Mouse (Mus musculus) cerebellum, postnatal 4 days (tissue): ENCODE measurements around the gene Renbp.
A peak's percentile ranks its signal among the peaks of the same experiment; 100 is the strongest.

ENCODE experiments used
- DNase-seq, 2 experiments: peaks; one replicate each; pipeline ENCODE4 v3.0.0; 2022; ENCODE audit warnings: low spot score in 2 of 2, mixed read lengths in 1 of 2

Gene Renbp

DNA sequence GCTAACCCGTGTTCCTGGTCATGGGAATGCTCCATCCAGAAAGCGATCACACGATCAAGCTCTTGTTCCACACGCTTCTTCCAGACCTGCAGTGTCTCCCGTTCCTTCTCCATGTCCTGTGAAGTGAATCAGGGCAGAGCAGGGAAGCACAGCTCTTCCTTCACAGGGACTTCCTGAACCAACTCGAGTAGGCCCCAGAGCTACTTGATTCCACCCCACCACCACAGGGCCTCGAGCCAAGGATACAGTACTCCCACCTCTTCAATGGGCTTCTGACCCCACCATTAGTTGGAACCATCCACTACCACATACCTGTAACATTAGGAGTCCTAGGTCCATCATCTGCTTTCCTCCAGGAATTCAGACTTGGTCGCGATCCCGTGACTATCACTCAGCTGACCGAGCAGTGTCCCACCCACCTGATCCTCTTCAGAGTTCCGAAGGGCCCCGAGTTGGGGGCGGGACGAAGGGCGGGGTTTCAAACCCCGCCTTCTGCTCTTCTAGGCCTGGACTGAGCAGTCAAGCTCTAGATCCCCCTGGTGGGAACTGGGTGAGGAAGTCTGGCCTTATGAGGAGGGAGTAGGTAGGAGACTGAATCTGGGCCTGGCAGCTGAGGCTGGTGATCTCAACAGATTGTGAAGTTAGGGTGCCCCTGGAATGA, at the start of gene Renbp:
Gene Renbp (minus strand): TSS at position 449 of the 661 bp plus-strand sequence.
- DNase-seq, result no peak

DNA sequence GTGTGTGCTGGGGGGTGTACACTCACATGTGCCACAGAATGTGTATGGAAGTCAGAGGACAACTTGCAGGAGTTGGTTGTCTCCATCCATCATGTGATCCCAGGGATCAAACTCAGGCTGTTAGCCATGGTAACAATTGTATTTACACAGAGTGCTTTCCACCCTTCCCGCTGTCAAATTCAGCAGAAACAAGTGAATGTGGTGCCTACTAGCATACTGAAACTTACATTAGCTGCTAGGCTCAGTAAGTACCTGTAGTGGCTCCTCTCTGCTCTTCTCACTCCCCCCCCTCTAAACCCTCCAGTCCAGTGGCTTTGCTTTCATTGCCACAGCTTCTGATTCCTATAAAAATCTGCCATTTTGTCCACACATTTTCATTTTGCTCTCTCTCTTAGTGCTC, 47.1 kb upstream of the Renbp start:
- no peak for DNase-seq

DNA sequence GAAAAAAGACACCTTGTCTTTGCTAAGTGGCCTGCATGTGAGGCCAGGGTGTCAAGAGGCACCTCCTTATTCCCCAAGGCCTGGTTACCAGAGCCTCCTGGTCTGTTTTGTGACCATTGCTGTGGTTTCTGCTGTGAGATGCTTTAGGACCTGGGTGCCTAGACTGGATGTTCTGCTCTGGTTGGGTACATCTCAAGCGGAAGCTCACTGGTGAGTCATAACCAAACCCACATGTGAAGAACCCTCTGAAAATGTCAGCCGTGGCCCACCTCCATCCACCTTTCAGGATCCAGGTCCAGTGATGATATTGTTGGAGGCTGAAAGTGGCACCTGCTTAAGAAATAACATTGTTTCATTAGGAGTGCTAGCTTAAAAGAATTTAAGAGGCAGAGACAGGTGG, 45.6 kb upstream of the Renbp start:
- no peak for DNase-seq

DNA sequence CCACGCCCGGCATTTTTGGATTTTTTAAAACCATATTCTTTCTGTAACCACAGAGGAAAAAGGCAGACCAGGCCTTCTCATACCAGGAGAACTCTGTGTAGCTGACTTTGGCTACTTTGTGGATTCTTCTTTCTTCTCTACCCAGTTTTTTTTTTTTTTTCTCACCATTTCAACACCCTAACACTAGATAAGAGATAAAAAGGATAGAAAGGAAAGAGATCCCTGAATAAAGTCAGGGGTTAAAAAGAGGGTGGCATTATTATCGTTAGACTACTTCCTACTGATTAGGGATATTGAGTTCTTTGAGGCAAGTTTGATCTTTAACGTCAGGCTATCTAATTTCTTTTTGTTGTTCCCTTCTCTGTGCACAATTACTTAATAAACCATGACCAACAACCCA, 42.1 kb upstream of the Renbp start:
- DNase-seq, result no peak

DNA sequence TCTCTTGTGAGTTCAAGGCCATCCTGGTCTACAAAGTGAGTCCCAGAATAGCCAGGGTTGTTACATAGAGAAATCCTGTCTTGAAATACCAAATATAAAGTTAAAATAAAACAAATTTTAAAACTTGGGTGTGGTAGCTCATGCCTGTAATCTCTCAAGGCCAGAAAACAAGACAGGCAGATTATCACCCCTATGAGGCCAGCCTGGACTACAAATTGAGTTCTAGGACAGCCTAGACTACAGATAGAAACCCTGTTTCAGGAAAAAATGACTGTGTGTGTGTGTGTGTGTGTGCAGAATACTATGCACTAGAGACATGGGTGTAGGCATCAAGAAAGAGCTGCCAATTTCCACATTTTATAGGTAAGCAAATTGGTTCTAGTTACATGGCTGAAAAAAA, 40.1 kb upstream of the Renbp start:
- no peak for DNase-seq

DNA sequence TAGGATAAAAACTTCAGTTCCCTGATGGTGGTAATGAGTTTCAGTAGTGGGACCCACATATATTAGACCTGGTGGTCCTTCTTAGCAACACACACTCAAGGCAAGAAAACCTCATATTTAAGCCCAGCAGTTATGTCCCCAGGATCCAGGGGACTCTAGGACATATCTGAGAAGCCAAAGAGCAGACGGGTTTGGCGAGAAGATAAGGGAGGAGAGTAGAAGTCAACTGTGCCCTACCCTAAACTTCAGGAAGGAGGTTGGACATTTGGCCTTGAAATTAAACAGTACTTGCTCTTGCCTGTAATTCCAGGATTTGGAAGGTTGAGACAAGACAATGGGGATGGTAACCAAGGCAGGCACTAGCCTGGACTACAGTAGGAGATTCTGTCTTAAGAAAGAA, 39.1 kb upstream of the Renbp start:
- no peak for DNase-seq

DNA sequence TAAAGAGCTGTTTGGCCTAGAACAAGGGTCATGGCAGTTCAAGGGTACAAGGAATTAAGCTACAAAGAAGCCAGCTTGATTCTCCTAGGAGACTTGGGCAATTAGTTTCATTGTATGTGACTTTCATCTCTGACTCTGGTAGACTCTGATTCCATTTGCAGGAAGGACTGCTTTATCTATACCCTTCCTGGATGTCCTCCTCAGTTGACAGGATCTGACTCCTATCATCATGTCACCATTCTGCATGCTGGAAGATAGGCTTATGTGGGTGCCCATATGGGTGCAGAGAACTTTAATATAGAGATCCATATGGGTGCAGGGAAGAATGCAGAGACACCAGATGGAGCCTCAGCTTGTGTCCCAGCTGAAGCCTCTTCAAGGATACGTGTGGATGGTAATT, 38.5 kb upstream of the Renbp start:
- no peak for DNase-seq

DNA sequence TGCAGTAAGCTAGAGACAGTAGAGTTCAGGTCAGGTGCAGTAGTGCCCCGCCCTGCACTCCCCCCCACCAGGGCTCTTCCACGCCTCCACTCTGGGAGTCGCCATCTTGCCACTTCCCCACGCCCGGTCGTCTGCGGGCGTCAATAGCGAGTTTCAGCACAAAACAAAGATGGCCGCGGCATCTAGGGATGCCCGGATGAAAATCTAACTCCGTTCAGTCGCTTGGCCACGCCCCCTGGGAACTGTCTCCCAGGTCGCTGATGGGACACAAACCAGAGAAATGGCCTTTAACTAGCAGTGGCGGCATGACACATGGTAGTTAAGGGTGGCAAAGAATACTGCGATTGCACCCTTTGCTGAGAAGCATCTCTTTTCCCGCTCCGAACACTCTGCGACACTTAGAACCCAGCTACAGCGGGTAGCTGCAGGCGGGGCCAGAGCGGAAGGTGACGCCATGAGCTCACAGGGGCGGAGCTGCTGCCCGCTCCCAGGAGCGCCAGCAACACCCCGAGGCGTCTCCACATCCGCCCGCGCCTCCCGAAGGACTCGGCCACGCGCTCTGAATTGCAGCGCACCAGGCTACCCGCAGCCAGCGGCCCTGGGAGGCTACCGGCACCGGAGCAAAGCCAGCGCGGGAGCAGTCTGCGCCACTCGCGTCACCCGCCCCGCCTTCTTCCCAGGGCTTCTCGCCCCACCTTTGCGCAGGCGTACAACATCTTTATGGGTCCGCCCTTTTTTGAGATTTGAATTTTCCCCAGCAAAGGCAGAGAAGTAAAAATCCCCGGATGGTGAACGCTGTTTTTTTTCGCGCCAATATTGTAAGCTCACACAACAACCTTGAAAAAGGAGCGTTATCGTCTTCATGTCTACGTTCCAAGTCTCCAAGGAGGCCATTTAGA, 36.8 kb upstream of the Renbp start:
- peak; percentile 63 to 77 for DNase-seq

DNA sequence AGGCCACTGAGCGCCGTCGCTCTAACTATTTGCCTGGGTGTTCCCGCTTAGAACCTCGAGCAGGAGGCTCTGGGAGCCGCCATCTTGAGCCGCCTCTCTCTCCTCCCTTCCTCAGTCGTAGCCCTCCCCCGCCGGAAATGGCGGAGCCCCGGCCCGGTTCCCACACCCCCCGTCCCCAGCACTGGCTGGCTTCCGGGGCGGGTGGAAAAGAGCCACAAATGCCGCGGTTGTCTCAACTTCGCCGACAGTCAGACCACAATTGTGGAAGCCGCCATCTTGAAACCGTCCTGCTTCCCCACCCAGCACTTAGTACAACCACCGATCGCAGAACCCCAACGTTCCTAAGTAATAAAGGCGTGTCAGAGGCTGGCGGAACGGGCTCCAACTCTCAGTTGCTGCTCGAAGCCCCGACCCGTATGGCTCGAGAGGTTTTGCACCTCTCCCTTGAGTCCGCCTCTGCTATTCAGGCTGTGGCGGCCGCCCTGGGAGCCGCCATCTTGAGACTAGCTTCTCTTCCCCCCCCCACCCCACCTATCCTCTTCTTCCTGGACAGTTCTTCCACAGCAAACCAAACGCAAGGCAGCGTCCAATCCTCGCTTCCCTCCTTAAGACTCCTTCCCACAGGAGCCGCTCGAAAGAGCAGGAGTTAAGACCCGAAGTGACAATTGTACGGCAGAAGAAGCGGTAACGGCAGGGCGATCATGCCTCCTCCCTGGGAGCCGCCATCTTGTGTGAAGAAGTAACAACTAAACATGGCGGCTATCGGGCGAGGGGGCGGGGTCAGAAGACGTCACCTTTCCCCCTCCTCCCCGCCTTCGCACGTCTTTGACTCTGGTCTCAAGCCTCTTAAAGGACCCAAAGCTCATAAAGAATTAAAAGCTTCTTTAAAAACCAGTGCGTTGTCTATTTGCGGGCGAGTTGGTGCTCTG, 35.9 kb upstream of the Renbp start, which contains the start of gene Hcfc1:
Gene Hcfc1 (minus strand): TSS at position 110 of the 929 bp plus-strand sequence.
- DNase-seq, result peak; percentile 65 to 80

DNA sequence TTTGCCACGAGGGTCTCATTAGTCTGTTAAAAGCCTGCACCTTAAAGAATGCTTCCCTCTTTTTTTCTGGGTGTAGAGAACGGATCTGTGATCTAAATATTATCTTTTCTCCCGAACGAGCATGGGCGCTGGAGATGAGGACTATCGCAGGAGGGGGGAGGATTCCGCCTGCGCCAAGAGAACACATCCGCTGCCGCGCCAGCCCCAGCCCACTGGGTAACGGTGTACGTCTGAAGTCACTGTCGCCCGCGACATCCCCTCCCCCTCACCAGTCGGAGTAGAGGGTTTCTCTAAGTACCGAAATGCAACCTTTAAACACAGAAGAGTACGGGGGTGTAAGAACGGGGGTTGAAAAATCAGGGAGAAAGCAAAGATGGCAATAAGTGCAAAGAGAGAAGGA, 34.7 kb upstream of the Renbp start:
- DNase-seq, result peak in 1 of 2 experiments; percentile 32

DNA sequence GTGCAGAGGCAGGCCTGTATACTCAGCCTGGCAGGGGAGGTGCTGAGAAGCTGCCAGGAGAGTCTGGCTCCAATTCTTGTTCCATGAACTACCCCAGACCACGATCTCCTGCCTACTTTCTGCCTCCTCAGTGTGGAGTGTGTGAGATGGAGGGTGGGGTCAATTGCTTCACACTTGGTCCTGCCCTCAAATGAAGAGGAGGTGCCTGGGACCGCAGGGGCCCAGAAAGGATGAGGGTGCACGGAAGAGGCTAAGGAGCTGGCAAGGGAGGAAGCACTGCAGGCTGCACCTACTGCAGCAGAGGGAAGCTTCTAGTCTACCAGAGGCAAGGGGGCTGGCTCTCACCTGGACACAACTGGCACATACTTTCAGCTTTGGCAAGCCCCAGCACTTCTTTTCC, 33.7 kb upstream of the Renbp start:
- DNase-seq, result no peak

DNA sequence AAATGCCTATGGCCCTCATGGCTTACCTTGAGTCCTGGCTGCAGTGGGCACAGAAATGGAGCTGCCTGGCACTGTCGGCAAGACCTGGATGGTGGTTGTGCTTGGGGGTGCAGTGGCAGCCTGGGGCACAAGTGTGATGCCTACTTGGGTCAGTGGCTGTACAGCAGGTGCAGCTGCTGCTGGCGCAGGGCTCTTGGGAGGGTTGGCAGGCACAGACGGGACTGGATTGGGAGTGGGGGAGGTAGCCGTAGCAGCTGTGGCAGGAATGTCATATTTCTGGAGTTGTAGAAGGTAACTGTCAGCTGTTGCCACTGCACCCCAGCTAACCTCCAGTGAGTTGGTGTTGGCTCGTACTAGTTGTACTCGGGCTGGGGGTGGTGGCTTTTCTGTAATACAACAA, 24.3 kb upstream of the Renbp start:
- no peak for DNase-seq

DNA sequence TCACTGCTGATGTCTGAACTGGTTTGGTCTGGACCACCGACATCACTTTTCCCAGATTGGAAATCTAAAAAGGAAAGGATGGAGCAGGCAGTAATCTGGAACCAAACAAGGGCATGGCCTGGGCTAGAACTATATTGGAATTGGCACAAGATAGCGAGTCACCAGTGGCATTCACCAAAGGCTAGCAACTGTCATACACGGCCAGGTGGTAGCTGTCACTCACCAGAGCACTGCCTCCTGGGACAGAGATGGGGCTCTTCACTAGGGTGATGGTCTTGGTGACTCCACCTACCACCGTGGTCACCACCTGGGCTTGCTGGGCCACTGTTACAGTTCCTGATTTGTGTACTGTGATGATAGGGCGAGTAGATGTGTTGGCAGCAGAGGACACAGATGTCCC, 22.0 kb upstream of the Renbp start:
- DNase-seq, result no peak

DNA sequence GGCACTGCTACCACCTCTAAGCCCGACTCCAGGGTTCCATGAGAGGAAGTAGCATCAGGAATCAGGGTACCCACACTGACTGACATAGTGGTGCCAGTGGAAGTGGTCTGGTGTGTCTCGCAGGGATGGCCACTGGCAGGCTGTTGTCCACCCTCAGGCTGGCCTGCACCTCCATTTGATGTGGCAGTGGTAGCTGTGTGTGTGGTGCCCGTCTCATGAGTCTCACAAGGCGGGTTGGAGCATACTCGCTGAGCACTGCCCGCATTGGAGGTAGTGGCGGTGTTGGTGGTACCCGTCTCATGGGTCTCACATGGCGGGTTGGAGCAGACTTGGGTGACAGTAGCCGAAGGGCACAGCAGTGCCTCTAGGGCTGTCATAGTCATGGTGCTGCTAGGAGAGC, 18.7 kb upstream of the Renbp start:
- DNase-seq, result no peak

DNA sequence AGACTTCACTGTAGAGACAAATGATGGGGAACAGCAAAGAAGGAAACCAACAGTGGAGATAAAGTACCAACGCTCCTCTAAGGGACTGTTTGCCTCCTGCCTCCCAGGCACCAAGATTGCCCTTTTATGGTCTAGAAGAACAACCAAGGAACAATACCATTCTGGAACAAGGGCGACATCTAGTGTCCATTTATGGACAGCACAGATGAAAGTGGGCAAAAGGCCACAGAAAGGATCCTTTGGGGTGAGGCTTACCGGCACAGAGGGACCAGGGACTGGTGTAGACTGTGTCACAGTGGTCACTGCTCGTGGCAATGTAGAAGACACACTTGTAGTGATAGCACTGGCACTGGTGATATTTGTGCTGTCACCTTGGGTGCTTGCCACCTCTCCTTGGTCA, 18.0 kb upstream of the Renbp start:
- peak in 1 of 2 experiments; percentile 56 for DNase-seq

DNA sequence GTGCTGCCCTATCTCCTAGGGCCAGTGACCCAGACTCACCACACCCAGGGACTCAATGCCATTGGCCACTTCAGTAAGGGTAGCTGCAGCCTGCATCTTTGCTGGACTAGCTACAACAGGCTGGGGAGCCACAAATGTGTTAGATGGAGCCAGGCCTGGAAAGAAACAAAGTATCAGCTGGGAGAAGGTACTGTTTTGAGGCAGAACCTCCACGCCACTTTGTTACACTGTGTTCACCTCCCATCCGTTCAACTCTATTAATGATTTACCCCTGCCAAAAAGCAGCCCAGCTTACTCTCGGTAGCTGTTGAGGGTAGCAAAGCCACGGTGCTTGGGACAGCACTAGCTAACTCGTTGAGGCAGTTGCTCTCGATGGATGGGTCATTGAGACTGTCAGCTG, 16.2 kb upstream of the Renbp start:
- DNase-seq, result no peak

DNA sequence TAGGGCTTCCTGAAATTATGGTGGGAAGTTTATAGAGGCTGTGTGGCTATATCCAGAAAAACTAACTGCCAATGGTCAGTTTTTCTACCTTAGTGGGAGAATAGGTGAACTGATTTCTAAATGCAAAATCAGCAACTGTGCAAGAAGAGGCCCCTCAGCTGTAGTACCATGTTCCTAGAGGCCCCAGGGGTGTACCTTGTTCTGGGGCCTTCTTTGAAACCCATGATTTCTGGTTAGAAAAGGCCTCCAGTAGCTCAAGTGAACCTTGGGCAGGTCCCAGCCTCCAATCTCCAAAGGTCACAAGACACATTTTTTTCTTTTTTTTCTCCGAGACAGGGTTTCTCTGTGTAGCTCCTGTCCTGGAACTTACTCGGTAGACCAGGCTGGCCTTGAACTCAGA, 11.6 kb upstream of the Renbp start:
- DNase-seq, result no peak

DNA sequence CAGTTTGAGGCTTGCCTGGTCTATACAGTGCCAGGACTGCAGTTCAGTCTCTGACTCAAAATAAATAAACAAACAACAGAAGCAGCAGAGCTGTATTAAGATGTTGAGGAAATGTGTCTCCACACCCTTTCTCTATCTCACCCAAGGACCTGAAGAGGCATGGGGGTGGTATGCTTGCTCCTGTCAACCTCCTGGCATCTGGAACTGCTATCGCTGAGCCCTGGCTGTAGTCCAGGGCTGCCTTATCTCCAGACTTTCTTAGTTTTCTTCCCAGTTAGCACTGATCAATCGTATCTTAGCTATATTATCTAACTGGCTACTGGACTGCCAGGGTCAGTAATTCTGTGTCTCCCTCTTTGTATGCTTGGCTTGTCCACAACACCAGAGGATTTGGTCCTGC, 11.2 kb upstream of the Renbp start:
- no peak for DNase-seq

DNA sequence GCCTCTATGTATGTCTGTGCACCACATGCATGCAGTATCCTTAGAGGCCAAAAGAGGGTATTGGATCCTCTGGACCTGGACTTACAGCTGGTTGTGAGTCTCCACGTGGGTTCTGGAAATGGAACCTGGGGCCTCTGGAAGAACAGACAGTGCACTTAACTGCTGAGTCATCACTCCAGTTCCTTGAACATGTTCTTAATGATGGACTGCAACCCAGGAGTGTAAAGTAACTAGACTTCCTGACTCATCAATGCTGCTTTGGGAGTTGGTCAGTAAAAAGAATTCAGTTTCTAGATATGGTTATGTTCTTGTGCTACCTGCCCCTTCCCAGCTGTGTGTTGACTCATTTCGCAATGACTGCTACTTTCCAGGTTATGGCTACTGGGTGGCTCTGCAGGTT, 1.2 kb upstream of the Renbp start:
- DNase-seq, result no peak

DNA sequence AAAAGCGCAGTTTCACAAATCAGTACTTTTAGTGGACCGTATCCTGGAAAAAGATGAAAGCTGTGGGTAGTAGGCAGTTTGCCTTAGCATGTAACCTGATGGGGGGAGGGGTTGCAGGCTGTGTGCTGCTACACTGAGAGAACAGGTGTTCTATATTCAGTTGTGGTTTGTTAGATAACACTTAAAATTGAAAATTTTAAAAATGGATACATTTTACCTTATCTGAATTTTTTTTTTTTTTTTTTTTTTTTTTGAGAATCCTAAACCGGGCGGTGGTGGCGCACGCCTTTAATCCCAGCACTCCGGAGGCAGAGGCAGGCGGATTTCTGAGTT, 8.1 kb downstream of the Renbp start:
- DNase-seq, result no peak

DNA sequence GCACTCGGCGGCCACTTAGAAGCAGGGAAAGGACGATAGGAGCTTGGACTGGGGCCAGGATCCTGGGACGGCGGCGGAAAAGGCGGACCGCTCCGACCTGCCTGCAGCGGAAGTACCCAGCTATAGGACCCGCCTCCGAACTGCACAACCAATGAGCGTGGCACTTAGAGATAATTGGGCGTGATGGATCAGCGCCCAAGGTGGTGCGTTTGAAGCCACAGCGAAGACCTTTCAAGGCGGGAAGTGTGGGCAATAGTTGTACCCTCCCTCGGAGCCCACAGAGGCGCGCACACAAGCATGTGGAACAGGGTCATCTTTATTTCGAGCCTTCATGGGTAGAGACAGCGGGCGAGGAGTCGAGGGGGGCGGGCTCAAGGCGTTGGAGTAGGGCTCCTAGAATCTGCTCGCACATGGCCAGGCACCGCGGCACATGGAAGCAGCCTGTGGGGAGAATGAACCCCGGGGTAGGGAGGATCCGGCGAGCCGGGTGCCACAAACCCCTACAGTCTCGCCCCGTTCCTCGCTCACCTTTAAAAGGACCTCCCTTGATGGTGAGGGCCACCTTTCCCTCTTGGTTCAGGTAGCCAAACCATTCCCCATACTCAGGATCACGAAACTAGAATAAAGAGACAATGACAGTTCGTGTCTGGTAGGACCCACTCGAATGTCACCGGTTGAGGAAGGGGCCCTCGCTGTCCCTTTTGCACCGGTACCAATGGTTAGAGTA, 8.7 kb downstream of the Renbp start, which contains the start of the genes Arhgap4 and Naa10:
Gene Arhgap4 (minus strand): TSS at position 48 of the 727 bp plus-strand sequence.
Gene Naa10 (minus strand): TSS at position 122 of the 727 bp plus-strand sequence.
- peak; percentile 68 to 88 for DNase-seq
